Mouse (Mus musculus): ENCODE results near the gene Med26.

DNA sequence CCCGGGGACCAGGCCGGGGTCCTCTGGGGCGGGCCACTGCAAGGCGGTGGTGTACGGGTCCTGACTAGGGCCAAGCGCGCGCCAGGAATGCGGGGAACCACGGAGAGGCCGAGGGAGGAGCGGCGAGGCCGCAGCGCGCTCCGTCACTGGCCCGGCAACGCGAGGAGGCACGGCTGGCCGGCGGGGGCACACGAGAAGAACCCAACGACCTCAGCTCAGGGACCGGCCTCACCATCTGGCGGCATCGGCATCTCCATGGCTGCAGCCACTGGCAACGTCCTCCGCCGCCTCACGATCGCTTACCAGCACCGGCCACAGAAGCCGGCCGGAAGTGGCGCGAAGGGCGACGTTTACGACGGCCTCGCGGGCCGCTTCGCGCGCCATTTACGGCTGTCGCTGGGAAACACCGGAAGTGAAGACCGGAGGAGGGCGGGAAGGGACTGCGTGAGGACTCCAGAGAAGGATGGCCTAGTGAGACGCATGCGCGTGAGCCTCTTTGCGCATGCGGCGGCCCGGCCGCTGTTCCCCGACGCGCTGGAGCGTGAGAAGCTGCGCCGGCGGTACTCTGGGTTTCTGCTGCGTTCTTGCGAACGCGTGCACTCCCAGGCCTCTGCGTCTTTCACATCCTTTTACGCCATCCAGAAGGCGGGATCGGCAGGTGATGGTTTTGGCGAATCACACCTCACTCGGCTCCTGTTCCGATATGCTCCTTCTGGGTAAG lies 73.1 kb downstream of the Med26 start, which contains the start of gene Cherp:
- TF ChIP-seq TCF12 (IDR thresholded peaks at IDR 0.05; ENCODE audit: insufficient read depth, poor library complexity, severe bottlenecking), result no peak
- peak; percentile 54 for TF ChIP-seq E2F4 (IDR thresholded peaks at IDR 0.05; ENCODE audit: insufficient read depth)
- peak; percentile 95 for TF ChIP-seq POLR2A (IDR thresholded peaks at IDR 0.05; ENCODE audit: insufficient read length, low read depth)
- TF ChIP-seq POLR2AphosphoS2 (IDR thresholded peaks at IDR 0.05; ENCODE audit: insufficient read length, low read depth), result peak; percentile 94
- TF ChIP-seq CEBPB (IDR thresholded peaks at IDR 0.05; ENCODE audit: insufficient read depth, poor library complexity, severe bottlenecking), result no peak
- peak in 1 of 3 experiments; percentile 14 for TF ChIP-seq MYOD1 (IDR thresholded peaks at IDR 0.05; ENCODE audit: control insufficient read depth in 1 of 3, insufficient read length in 2 of 3, low read depth in 2 of 3)
- TF ChIP-seq MYOG (IDR thresholded peaks at IDR 0.05; ENCODE audit: control insufficient read depth in 1 of 3, insufficient read depth in 1 of 3, insufficient read length in 2 of 3, low read depth in 2 of 3), result no peak
- no peak for TF ChIP-seq MAX (IDR thresholded peaks at IDR 0.05; ENCODE audit: low read depth)
- TF ChIP-seq USF1 (IDR thresholded peaks at IDR 0.05; ENCODE audit: low read depth), result no peak
